Mouse (Mus musculus) left cerebral cortex, postnatal 25 days (tissue): ENCODE measurements at regions not wholly inside any gene's neighbourhood (a gene's known extent, or its start where the extent isn't known, plus 50 kb on each side); places are given as distances from the start of the nearest gene placed in this dataset.

Experiments
- DNase-seq, 2 experiments: peaks; one replicate each; pipeline ENCODE4 v3.0.0; 2022; ENCODE audit warnings: low spot score in 2 of 2, mixed read lengths in 1 of 2
- intact Hi-C: fragments of 180-260 bp; cut with DNase I; formaldehyde crosslinking; loops from one replicate; pipeline ENCODE4 v1.15.1; 2025
- microRNA-seq, 2 experiments: library from miRNA; unstranded; fragments of <30 nt; microRNA quantifications; one replicate each; pipeline ENCODE4 v1.2.0; 2022

DNA sequence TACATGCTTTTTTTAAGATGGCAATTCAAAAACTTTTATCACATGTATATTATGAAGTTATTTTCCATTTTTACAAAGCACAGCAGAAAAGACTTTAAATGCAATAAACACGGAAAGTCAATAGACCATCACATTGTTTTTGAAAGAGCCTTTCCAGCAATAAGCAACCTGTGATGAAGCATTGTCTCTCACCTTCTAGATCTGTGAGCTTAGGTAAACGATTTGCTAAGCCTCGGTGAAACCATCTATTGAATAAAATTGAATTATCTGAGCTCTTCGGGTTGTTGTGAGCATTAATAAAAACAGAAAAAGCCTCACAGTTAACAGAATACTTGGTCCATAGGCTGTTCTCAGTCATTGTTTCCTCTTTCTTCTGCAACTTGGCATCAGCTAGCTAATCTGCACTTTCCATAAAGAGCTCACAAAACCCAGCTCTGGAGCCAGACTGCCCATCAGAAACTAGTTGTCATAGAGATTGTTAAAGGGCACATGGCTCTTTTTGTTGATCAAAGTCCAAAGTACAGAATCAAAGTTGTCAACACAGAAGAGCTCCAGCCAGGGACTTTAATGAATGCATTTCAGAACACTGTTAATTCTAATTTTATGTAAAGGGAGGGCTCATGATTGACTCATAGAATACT lies 261.5 kb downstream of the Atp6ap1l start:
- intact Hi-C loops: loop anchor here (5.0 kb wide), 1 partner anchor 49 kb away; no protein-coding TSS in a partner anchor
- DNase-seq: no peak

DNA sequence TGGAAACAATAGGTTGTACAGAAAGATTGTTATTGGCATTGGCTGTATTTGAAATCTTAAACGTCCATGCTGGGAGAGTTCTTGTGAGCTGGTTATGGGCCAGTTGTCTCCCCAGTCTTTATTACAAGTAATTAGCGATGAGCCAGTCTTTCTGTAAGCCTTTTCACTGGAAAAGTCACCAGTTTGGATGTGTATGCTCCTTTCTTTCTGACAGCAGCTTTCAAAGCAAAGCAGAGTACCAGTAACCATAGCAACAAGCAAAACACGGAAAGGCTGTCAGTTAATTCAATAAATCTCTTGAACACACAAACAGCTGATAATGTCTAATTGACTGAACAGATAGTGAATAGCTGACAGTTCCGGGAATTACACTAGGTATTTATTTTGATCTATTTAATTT lies 262.0 kb downstream of the Atp6ap1l start:
- DNase-seq: peak in 1 of 2 experiments; percentile 4
- intact Hi-C loops: loop anchor here (5.0 kb wide), 1 partner anchor 49 kb away; no protein-coding TSS in a partner anchor

DNA sequence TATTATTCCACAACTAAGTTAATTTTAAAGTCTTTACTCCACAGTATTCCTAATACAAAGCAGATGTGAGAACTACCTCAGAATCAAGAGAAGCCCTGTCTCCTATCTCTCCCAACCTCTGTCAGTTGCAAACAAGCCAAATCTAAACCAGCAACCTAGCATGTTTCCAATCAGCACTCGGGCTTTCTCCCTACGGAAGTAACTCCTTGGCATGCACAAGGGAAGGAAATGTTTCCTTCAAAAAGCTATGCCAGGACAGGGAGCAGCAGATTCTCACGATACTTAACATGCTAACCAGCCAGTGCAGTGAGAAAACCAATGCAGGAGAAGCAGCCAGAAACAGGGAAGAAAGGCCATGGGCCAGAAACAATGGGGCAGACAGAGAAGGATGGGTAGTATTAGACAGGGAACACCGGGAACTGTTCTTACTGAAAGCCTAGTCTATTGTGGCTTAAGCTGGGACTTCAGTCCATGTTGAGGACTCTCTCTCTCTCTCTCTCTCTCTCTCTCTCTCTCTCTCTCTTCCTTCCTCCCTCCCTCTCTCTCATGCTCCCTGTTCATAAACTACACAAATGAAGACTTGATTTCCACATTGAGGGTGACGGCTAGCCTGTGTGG lies 262.8 kb downstream of the Atp6ap1l start:
- no peak for DNase-seq
- intact Hi-C loops: loop anchor here (5.0 kb wide), 1 partner anchor 50 kb away; no protein-coding TSS in a partner anchor

Small RNA genes in the stretch of these regions (microRNA-seq; reads per million reads assigned to microRNA genes)
- 0 reads per million in 2 experiments for gene Gm44338
